Mouse (Mus musculus) intestine, embryonic 15.5 days (tissue): Measurements from ENCODE around the gene Elfn1. TPM values are rescaled to one million over a fixed set of nuclear protein-coding genes. Genes with fewer than 3 reads are reported as not detected.
A peak's percentile ranks its signal among the peaks of the same experiment; 100 is the strongest.

Source experiments
- ATAC-seq: fragments of 200-750 bp; cut with Nextera tagmentation; 2 replicates; pipeline ENCODE4 v1.8.0; 2017; ENCODE audit warnings: moderate TSS enrichment, moderate library complexity
- H3K27ac ChIP-seq: fragments of 300-500 bp; sonication (generic); 2 replicates; pipeline ENCODE4 v1.5.1; 2015; ENCODE audit warnings: mild to moderate bottlenecking, inconsistent platforms
- H3K27me3 ChIP-seq: fragments of 300-500 bp; sonication (generic); replicated peaks from 2 replicates; pipeline ENCODE4 v1.6.1; 2015; ENCODE audit warnings: inconsistent platforms
- H3K36me3 ChIP-seq: fragments of 300-500 bp; sonication (generic); 2 replicates; pipeline ENCODE4 v1.6.1; 2015; ENCODE audit warnings: inconsistent platforms
- H3K4me1 ChIP-seq: fragments of 300-500 bp; sonication (generic); replicated peaks from 2 replicates; pipeline ENCODE4 v1.6.1; 2015; ENCODE audit warnings: inconsistent platforms
- H3K4me2 ChIP-seq: fragments of 300-500 bp; sonication (generic); replicated peaks from 2 replicates; pipeline ENCODE4 v1.6.1; 2015; ENCODE audit warnings: mild to moderate bottlenecking, inconsistent platforms
- H3K4me3 ChIP-seq: fragments of 300-500 bp; sonication (generic); replicated peaks from 2 replicates; pipeline ENCODE4 v1.5.1; 2015; ENCODE audit warnings: inconsistent platforms
- H3K9ac ChIP-seq: fragments of 300-500 bp; sonication (generic); 2 replicates; pipeline ENCODE4 v1.6.1; 2015; ENCODE audit warnings: inconsistent platforms
- H3K9me3 ChIP-seq: fragments of 300-500 bp; sonication (generic); 2 replicates; pipeline ENCODE4 v1.6.1; 2016; ENCODE audit warnings: inconsistent platforms
- WGBS: fragments of 180-500 bp; shearing (Covaris S2); methylation state at CpG from one replicate; pipeline ENCODE4 v1.1.7; 2015; 5-methylcytosine and 5-hydroxymethylcytosine counted together
- polyA plus RNA-seq: library from polyadenylated mRNA; unstranded; fragments of >200 nt; fragmentation: Nextera tagmentation; extraction: Ambion mirVana; gene quantifications from 2 replicates; pipeline ENCODE4 v1.2.1, GENCODE M21; 2015

Gene Elfn1
- polyA plus RNA-seq, 1 experiment from 2014 or later = 0.20 TPM

GRCm38 (mm10) chr5:139921666-139922065 lies 13.9 kb downstream of the Elfn1 start:
- Histone ChIP-seq H3K4me2 (no peak overlapping the region), H3K4me3 (no peak overlapping the region), H3K9ac (no peak overlapping the region), H3K9me3 (no peaks in the 10 kb centered on the region), H3K36me3 (no peaks in the 10 kb centered on the region), H3K4me1 (no peaks in the 10 kb centered on the region), H3K27ac (no peak overlapping the region), H3K27me3 (0 out of 2 replicates have a peak, but pooled peaks cover 5% of the 10 kb centered on the region)
- no peak for ATAC-seq
- 51% methylated on average over 11 of the region's 11 CpGs for WGBS

GRCm38 (mm10) chr5:139923867-139924266 lies 16.1 kb downstream of the Elfn1 start:
- no peaks in the 10 kb centered on the region for H3K27me3 ChIP-seq
- no peak for ATAC-seq

DNA sequence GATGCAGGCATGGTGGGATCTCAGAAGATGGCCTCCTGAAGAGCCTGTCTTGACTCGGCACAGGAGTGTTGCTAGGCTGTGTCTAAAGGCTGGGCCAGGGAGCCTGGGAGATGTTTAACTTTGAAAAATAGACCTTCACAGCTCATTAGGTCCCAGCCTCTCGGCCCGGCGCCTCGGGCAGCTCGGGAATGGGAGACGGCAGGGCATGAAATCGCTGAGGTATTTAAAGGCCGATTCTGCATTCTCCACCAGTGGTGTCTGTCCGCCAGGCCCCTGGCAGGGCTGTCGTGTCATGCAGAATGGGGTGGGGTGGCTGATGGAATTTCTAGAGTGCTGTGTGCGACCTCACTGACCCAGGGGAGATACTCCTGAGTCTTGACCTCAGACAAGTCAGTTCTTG lies 22.4 kb downstream of the Elfn1 start:
- no peak for ATAC-seq

More at GRCm38 (mm10) chr5:139923867-139924266, 16.1 kb downstream of the Elfn1 start:
- no peaks in the 10 kb centered on the region for H3K9me3 ChIP-seq
- H3K4me2 ChIP-seq = no peak overlapping the region
- no peaks in the 10 kb centered on the region for H3K4me1 ChIP-seq
- H3K36me3 ChIP-seq = no peaks in the 10 kb centered on the region
- no peak overlapping the region for H3K9ac ChIP-seq
- H3K4me3 ChIP-seq = no peak overlapping the region
- WGBS = 88% methylated on average over 8 of the region's 8 CpGs
- no peak overlapping the region for H3K27ac ChIP-seq

DNA sequence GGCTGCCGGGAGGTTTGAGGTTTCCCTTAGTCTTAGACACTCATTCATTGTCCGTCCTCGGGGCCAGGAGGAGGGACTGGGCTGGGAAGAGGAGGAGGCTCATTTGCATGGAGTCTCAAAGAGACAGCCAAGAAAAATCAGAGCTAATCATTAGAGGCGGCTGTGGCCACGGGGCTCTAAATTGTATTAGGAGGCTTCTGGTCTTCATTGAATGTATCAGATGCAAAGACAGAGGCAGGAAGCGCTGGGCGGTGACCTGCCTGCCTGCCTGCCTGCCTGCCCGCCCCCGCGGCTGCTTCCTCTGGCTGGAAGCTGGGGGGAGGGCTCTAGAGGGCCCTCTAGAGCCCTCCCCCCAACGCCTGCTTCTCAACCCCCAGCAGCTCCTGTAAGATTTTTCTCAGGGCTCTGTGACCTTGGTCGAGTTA lies 23.2 kb downstream of the Elfn1 start:
- H3K9me3 ChIP-seq = no peaks in the 10 kb centered on the region
- H3K4me1 ChIP-seq = peaks cover 26% of the 10 kb centered on the region
- no peaks in the 10 kb centered on the region for H3K36me3 ChIP-seq
- H3K4me3 ChIP-seq = no peak overlapping the region
- peak; percentile 42 for ATAC-seq
- H3K27ac ChIP-seq = no peak overlapping the region
- H3K9ac ChIP-seq = no peak overlapping the region
- H3K27me3 ChIP-seq = 0 out of 2 replicates have a peak, but pooled peaks cover 6% of the 10 kb centered on the region
- WGBS = 2% methylated on average over 12 of the region's 12 CpGs
- H3K4me2 ChIP-seq = peak overlapping the region; percentile 38

More for the DNA sequence above, 22.4 kb downstream of the Elfn1 start:
- H3K27me3 ChIP-seq = 0 out of 2 replicates have a peak, but pooled peaks cover 4% of the 10 kb centered on the region
- no peak overlapping the region for H3K27ac ChIP-seq
- peaks cover 26% of the 10 kb centered on the region for H3K4me1 ChIP-seq
- 77% methylated on average over 12 of the region's 12 CpGs for WGBS
- no peaks in the 10 kb centered on the region for H3K9me3 ChIP-seq
- no peaks in the 10 kb centered on the region for H3K36me3 ChIP-seq
- no peak overlapping the region for H3K9ac ChIP-seq
- no peak overlapping the region for H3K4me2 ChIP-seq
- no peak overlapping the region for H3K4me3 ChIP-seq

DNA sequence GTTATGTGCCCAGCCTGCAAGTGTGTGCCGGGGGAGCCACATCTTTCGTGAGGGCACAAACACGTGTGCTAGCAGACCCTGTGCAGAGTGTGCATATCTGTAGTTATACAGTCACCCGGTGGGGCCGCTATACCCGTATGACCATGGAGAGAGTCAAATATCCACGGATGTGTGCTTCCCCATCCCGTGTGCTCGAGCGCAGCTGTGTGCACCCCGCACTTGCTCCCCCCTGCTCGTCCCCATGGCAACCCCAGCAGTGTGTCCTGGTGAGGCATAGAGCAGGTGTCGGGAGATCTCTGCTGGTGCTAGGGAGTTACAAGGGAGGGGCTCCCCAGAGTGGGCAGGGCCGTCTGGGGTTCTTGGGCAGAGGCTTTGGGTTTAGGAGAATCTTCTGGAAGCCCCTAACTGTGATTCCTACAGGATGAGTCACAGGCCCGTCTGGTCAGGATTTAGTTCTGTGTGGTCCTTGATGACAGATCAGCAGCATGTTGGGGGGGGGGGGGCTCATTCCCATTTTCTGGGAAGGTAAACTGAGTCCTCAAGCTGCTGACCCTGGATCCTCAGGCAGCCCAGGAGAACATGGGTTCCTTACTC lies 24.3 kb downstream of the Elfn1 start:
- Histone ChIP-seq H3K9ac (no peak overlapping the region), H3K9me3 (no peaks in the 10 kb centered on the region), H3K27ac (no peak overlapping the region)

DNA sequence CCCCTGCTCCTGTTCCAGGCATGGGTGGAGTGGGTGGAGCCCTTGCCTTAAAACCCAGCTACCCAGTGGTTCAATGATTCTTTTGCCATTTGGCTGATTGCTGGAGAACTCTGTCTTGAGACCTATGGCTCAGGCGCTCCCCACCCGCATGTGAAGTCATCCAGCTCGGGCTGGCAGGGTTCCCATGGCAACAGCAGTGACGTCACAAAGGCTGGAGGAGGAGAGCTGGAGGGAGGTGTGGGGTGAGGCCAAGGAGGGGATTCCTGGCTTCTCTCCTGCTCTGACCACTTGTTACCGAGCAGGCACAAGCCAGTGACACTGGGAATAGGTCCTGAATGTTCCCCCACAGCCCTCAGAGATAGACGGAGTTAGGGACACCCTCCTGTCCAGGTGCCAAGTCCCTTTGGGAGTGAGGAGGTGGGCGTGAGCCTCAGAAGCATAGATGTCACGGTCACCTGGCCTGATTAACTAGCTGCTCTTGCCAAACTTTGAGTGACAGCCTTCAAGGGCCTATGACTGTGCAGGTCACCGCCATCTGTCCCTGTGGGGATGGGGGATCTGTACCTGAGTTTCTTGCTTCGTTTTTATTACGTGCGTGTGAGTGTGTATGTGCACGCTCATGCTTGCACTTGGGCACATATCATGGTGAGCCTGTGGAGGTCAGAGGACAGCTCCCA lies 25.0 kb downstream of the Elfn1 start:
- WGBS = 36% methylated on average over 13 of the region's 13 CpGs
- H3K4me2 ChIP-seq = no peak overlapping the region
- H3K27me3 ChIP-seq = 0 out of 2 replicates have a peak, but pooled peaks cover 6% of the 10 kb centered on the region
- H3K4me1 ChIP-seq = peaks cover 26% of the 10 kb centered on the region
- H3K9me3 ChIP-seq = no peaks in the 10 kb centered on the region
- no peak overlapping the region for H3K4me3 ChIP-seq
- no peak overlapping the region for H3K27ac ChIP-seq
- no peaks in the 10 kb centered on the region for H3K36me3 ChIP-seq
- no peak overlapping the region for H3K9ac ChIP-seq
- ATAC-seq = peak; percentile 48

More for the DNA sequence above, 24.3 kb downstream of the Elfn1 start:
- ATAC-seq = peak; percentile 30
- WGBS = 31% methylated on average over 15 of the region's 15 CpGs
- Histone ChIP-seq H3K4me3 (no peak overlapping the region), H3K4me1 (peaks cover 26% of the 10 kb centered on the region), H3K4me2 (no peak overlapping the region), H3K36me3 (no peaks in the 10 kb centered on the region), H3K27me3 (0 out of 2 replicates have a peak, but pooled peaks cover 6% of the 10 kb centered on the region)

DNA sequence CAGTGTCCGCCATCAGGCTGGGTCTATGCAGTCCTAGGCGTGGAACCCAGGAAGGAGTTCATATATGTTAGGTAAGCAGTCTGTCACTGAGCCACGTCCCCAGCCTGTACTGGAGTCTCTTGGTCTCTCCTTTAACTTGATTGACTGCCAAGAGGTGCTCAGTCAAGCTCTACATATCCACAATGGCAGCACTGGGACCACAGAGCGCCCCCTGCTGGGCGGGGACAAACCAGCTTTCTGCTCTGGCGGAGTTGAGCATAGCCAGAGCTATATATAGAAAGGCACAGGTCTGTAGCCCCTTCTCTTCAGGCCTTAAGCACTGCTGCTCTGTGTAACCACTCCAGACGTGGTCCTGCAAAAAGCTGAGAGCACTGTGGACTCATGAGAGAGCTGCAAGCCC lies 25.7 kb downstream of the Elfn1 start:
- no peak for ATAC-seq
- H3K4me1 ChIP-seq = peaks cover 26% of the 10 kb centered on the region
- no peak overlapping the region for H3K4me2 ChIP-seq
- no peak overlapping the region for H3K9ac ChIP-seq
- 0 out of 2 replicates have a peak, but pooled peaks cover 6% of the 10 kb centered on the region for H3K27me3 ChIP-seq
- 53% methylated on average over 7 of the region's 7 CpGs for WGBS
- H3K9me3 ChIP-seq = no peaks in the 10 kb centered on the region
- no peaks in the 10 kb centered on the region for H3K36me3 ChIP-seq
- H3K27ac ChIP-seq = no peak overlapping the region
- H3K4me3 ChIP-seq = no peak overlapping the region

DNA sequence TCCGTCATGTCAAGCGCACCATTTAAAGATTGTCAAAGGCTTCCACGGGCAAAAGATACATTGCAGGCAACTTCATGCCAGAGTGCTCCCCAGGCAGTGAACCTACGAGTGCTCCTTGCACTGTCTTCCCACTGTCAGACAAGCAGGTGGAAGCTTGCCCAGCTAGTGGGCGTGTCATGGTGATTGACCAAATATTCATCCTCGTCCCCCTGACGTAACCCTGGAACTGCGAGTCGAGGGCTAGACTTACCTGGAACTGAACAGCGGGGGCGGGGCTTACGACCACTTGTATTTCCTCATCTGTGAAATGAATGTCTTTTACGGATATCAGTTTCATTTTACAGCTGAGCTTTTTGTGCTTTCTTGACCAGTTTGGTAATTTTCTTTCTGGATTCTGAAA lies 28.7 kb downstream of the Elfn1 start:
- 66% methylated on average over 13 of the region's 13 CpGs for WGBS
- no peak; the same call in 1 of the 2 replicates for ATAC-seq
- no peaks in the 10 kb centered on the region; the same call in 1 of the 2 replicates for H3K9me3 ChIP-seq
- H3K36me3 ChIP-seq = no peaks in the 10 kb centered on the region
- no peak overlapping the region for H3K27ac ChIP-seq
- H3K4me2 ChIP-seq = peak overlapping the region; percentile 35; the same call in 1 of the 2 replicates
- 0 out of 2 replicates have a peak, but pooled peaks cover 6% of the 10 kb centered on the region for H3K27me3 ChIP-seq
- no peak overlapping the region for H3K4me3 ChIP-seq
- H3K9ac ChIP-seq = no peak overlapping the region
- peaks cover 16% of the 10 kb centered on the region for H3K4me1 ChIP-seq

DNA sequence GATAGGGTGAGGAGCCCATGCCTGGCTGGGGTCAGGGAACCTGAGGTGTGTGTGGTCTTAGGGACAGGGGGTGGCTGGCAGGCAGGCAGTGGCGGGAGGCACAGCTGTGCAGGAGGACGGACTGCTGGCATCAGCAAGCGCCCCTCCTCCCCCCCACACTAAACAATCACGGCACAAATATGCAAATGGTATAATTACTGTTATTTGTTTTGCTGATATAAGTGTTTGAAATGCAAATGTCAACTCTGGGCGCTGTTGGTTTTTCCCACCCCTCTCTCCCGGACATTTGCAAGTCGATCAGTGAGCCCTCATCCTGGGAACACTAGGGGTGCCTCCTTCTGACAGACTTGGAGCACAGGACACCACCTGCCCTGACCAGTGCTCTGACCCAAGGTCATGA lies 37.0 kb downstream of the Elfn1 start:
- 44% methylated on average over 7 of the region's 7 CpGs for WGBS
- Histone ChIP-seq H3K4me1 (0 out of 2 replicates have a peak, but pooled peaks cover 4% of the 10 kb centered on the region), H3K4me2 (no peak overlapping the region), H3K9me3 (no peaks in the 10 kb centered on the region; the same call in 1 of the 2 replicates), H3K27ac (no peak overlapping the region), H3K36me3 (no peaks in the 10 kb centered on the region), H3K9ac (no peak overlapping the region), H3K27me3 (no peaks in the 10 kb centered on the region), H3K4me3 (no peak overlapping the region)
- ATAC-seq = no peak

DNA sequence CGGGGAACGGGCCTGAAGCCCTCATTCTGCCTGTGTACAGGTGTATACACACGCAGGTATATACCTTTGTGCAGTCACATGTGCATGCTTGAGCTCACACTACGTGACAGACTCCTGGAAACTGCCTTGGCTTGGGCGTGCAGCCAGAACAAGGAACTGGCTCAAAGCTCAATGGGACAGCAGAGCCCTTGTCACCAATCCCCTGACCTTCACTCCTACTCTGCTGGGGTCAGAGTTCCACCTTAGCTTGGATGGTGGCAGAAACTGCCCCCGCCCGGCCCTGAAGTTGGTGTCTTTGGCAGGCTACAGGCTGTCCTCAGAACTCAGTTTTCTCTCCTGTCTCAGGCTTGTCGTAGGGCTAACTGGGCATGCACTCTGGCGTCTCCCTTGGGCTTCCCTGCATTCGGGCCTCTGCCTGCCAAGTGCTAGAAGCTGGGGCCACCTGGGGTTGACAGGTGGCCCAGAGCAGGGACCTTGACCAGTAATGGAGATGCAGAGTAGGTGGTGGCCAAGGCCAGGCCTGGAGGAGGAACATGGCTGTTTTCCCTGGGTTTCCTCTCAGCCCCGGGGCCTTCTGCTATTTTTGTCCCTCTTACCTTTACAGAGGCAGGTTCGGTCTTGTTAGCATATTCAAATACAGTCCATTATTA lies 38.1 kb downstream of the Elfn1 start:
- 65% methylated on average over 12 of the region's 12 CpGs for WGBS

DNA sequence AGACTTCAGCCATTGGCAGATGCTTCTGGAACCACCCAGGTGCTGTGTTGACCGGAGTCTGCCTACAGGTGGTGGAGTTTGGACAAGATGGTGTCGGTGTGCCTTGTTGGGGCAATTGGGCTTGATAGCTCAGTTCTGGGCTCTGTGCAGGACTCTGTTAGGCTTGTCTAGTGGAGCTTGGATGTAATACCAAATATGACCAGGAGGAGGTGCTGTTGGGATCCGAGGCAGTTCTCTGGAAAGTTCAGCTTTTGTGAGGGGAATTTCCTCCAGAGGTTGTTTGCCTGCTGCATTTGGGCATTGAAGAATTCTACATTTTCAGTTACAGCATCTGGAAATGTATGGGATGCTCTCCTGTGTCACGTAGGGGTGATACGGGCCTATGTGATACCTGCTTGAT lies 39.7 kb downstream of the Elfn1 start:
- H3K27ac ChIP-seq = no peak overlapping the region
- H3K4me3 ChIP-seq = no peak overlapping the region
- WGBS = 91% methylated on average over 5 of the region's 5 CpGs
- H3K4me2 ChIP-seq = no peak overlapping the region
- no peak for ATAC-seq
- H3K36me3 ChIP-seq = no peaks in the 10 kb centered on the region
- no peaks in the 10 kb centered on the region for H3K27me3 ChIP-seq
- H3K4me1 ChIP-seq = 0 out of 2 replicates have a peak, but pooled peaks cover 4% of the 10 kb centered on the region
- H3K9ac ChIP-seq = no peak overlapping the region
- no peaks in the 10 kb centered on the region for H3K9me3 ChIP-seq

More for the DNA sequence above, 38.1 kb downstream of the Elfn1 start:
- Histone ChIP-seq H3K4me3 (no peak overlapping the region), H3K4me2 (no peak overlapping the region), H3K27ac (peak overlapping the region; percentile 36; the same call in 1 of the 2 replicates), H3K27me3 (no peaks in the 10 kb centered on the region), H3K4me1 (0 out of 2 replicates have a peak, but pooled peaks cover 4% of the 10 kb centered on the region), H3K9me3 (no peaks in the 10 kb centered on the region), H3K36me3 (no peaks in the 10 kb centered on the region), H3K9ac (no peak overlapping the region)
- peak; percentile 91 for ATAC-seq

GRCm38 (mm10) chr5:139948552-139948951 lies 40.8 kb downstream of the Elfn1 start:
- no peak for ATAC-seq
- WGBS = 87% methylated on average over 4 of the region's 4 CpGs

More at GRCm38 (mm10) chr5:139948552-139948951, 40.8 kb downstream of the Elfn1 start:
- H3K9ac ChIP-seq = no peak overlapping the region
- H3K4me2 ChIP-seq = no peak overlapping the region
- no peak overlapping the region for H3K4me3 ChIP-seq
- H3K9me3 ChIP-seq = no peaks in the 10 kb centered on the region
- H3K27ac ChIP-seq = no peak overlapping the region
- H3K27me3 ChIP-seq = no peaks in the 10 kb centered on the region
- H3K4me1 ChIP-seq = 0 out of 2 replicates have a peak, but pooled peaks cover 4% of the 10 kb centered on the region
- H3K36me3 ChIP-seq = no peaks in the 10 kb centered on the region
